Mouse (Mus musculus) CD4-positive, CD25-positive, alpha-beta regulatory T cell, adult 2 months (primary cell): ENCODE data around the gene Mogat2.
A peak's percentile ranks its signal among the peaks of the same experiment; 100 is the strongest.

ENCODE experiments used
- DNase-seq: peaks from one replicate; pipeline ENCODE4 v3.0.0-alpha.2; 2012; ENCODE audit warnings: low read depth, low spot score

The Mogat2 gene

GRCm38 (mm10) chr7:99194511-99194910 lies 43.9 kb downstream of the Mogat2 start:
- no peak for DNase-seq

GRCm38 (mm10) chr7:99193926-99194325 lies 44.5 kb downstream of the Mogat2 start:
- no peak for DNase-seq

DNA sequence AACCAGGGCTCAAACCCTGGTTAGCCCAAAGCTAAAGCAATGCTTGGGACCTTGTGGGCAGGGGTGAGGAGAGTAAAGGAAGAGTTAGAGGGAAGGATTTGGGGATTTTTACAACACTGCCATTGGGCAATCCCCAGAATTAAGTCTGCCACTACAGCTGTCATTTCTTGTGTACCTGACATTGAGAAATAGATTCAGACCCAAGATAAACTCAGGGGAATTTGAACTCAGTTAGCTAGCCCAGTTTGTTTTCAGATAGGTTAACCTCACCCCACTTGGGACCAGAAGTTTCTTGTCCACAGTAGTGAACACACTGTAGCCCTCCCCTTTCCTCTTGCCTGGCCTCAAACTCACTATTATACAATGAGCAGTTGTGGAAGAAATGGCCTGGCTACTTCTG lies 47.0 kb downstream of the Mogat2 start:
- DNase-seq = peak; percentile 37

- DNase-seq = peak; percentile 76
Measured at GRCm38 (mm10) chr7:99189885-99190284, 48.5 kb downstream of the Mogat2 start.

DNA sequence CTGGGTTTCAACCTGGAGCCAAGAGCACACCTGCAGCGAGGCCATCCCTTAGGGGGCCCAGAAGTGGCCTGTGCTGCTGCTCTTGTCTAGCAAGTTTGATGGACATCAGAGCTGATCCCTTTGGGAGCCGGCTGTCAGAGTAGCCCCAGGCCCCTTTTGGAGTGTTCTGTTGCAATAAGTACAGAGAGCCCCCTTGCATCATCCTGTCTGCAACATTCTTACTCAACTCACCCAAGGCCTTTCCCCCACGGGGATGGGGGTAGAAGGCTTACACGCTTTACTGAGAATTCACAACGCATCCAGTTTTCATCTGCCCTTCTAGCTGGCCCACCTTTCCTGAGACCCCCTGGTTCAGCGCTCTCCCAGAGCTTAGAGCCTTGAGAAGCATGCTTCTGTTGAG lies 49.8 kb downstream of the Mogat2 start:
- DNase-seq = no peak

DNA sequence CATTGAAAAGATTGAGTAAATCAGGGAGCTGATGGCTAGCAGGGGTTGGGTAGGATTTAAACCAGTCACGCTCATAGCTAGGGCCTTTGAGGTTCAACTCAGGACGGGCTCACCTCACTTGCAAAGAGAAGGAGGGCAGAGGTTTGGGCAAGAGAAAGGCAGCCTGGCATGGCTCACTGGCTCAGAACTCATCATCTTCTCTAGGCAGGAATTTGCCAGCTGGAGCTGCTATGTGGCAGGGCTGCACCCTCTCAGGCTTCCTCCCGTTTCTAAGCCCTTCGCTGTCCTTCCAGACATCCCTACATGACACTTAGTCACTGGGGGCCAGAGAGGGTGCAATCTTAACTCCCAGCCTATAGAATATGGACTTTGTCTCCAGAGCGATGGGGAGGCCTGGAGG lies 51.0 kb downstream of the Mogat2 start:
- no peak for DNase-seq

DNA sequence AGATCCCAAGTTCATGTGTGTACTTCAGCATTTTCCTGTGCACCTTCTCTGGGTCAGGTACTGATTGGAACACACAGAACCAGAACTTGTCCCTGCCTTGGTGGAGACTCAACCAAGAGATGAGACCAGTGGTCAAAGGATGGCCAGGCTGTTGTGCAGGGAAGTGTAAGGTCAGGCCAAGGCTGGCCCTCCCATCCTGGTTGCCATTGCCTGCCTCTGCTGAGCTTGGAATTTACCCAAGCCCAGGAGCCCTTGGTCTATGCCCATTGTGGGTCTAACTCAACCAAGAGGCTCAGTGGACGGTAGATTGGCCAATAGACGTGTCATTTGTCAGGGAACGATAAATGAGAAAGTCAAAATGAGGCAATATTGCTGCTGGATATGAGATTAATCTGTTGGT lies 53.0 kb downstream of the Mogat2 start:
- no peak for DNase-seq

DNA sequence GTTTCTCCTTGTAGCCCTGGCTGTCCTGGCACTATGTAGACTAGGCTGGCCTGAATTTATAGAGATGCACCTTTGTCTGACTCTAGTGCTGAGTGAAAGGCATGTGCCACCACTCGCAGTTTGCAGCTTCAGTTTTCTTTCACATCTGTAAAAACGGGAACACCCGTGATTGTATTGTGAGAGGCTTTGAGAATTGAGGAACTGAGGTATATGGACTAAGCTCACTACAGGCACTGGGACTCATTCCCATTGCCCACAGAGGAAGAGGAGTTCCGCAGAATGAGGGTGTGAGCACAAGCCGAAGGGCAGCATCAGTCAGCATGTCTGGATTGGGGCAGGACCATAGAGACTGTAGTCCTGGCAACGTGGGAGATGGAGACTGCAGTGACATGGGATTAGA lies 54.7 kb downstream of the Mogat2 start:
- no peak for DNase-seq

DNA sequence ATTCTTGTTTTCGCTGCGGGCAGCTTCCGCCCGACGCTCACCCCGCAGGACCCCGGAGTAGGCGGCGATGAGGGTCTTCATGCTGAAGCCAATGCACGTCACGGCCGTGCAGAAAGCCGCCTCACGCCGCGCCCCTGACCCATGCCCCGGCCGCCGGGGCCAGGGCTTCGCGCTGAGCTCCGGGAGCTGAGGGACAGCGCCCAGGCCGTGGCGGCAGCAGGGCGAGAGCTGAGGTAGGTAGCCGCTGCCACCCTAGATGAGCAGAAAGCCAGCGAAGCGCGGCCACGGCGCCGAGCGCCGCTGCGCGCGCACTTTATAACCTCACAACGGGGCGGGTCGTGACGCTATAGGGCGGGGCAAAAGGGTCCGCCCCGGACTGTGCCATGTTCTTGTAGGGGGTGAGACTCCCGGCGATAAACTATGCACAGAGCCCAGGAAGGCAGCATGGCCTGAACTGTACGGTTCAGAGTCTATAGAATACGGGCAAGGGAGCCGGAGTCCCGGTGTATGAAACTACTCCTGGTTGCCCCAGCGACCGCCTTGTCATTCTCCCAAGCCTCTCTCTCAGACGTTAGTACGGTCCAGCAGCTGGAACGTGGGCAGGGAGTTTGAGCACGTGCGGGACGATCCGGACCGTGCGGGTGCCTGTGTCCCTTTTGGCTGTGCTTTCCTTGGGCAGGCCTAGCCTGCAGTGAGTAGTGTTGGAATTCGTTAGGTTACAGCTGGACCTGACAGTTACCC lies 55.8 kb downstream of the Mogat2 start, which contains the start of gene Dgat2:
TSS of gene Dgat2 (minus strand) at position 288 of the 741 bp plus-strand sequence.
- DNase-seq = peak; percentile 94

DNA sequence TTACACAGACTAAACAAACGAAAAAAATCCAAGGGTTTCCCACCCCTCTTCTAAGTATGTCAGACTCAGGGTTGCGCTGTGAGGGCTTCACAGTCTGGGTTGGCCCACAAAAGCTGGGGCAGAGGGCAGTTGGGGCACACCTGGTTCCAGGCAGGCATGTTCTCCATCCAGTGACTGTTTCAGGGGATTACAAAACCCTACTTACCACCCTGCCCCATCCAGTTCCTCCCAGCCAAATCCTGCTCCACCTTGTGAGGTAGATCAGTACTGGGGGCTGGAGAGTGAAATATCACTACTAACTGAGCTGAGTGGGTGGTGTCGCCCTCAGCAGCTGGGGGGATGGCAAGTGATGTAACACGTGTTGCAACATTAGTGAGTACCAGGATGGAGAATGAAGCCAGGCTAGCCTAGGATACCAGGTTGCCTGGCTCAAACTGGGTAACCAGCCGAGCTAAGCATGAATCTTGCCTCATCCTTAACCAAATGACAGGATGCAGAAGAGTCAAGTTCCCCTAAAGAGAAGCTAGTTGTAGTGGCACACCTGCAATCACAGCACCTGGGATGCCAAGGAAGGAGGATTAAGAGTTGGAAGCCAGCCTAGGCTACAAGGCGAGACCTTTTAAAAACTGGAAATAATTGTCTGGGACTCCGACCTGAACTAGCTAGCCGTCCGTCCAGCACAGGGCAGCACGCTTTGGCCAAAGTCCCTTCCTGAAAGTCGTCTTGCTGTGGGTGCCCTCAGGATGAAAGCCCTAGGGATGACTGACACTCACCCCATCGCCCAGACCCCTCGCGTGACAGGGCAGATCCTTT lies 56.6 kb downstream of the Mogat2 start:
- DNase-seq = peak; percentile 28

DNA sequence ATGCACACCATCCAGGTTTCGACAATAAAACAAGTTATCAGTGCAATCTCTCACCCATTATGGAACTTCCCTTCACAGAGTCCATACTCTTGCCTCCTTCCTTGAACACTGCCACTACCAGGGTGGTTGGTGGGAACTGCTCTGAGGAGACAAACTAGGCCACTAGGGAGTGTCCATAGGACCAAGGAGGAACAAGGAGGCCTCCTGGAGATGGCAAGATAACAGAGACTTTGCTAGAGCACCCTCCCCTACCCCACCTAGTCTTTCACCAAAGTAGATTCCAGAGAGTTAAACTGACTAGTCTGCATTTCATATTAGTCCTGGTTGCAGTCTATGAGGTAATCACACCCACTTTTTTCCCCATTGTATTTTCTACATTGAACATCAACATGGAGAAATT lies 58.3 kb downstream of the Mogat2 start:
- DNase-seq = no peak

DNA sequence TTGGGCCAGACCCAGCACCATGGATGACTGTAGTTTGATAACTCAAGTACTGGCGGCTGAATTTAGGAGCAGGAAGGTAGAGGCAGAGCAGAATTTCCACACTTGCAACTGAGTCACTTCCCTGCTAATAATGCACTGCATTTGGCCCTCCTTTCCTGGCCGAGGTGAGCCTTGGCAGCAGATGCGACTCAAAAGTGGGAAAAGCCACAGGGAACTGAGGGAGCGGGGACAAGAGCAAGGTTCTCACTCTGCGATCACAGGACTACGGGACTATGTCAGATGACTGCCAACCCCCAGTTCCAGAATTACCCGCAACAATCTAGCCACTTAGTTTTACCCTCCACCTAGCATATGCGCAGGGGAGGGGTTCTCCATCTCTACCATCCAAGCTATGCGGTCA lies 59.1 kb downstream of the Mogat2 start:
- no peak for DNase-seq

- DNase-seq = no peak
Measured at GRCm38 (mm10) chr7:99177386-99177785, 61.0 kb downstream of the Mogat2 start.

DNA sequence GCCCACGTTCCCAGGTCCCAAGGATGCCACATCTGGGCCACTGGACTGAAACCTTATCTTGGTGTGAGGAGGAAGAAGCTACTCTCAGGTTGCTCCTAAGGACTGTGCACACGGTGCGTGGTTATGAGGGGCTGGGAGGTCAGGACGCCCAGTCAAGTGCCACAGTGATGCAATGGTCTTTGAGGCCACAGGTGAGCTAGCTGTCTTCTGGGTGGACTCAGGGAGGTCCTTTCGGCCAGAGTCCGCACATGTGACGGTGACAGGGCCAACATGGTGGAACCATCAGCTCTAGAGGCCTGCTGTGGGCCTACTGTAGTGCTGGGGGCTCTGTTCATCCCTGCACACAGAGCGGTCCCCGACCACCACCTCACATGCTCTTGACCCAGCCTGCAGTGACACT lies 62.8 kb downstream of the Mogat2 start:
- DNase-seq = no peak

DNA sequence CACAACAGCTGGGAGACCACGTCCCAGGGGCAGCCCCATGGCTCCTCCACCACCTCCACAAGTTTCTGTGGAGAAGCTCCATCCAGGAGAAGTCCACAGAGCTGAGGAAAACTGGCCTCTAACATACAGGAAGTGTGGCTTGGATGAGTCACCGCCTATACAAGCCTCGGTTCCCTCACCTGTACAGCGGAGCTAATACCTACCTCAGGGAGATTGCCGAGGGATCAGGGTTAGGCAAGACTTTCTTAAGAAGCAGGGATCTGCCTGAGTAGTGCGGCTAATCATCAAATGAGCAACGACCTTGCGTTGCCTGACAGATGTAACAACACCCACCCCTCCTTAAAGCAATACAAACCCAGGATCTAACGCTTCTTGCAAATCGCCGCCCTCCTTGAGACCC lies 63.3 kb downstream of the Mogat2 start:
- DNase-seq = no peak

- no peak for DNase-seq
Measured at GRCm38 (mm10) chr7:99174006-99174405, 64.4 kb downstream of the Mogat2 start.

- no peak for DNase-seq
Measured at GRCm38 (mm10) chr7:99172898-99173297, 65.5 kb downstream of the Mogat2 start.

DNA sequence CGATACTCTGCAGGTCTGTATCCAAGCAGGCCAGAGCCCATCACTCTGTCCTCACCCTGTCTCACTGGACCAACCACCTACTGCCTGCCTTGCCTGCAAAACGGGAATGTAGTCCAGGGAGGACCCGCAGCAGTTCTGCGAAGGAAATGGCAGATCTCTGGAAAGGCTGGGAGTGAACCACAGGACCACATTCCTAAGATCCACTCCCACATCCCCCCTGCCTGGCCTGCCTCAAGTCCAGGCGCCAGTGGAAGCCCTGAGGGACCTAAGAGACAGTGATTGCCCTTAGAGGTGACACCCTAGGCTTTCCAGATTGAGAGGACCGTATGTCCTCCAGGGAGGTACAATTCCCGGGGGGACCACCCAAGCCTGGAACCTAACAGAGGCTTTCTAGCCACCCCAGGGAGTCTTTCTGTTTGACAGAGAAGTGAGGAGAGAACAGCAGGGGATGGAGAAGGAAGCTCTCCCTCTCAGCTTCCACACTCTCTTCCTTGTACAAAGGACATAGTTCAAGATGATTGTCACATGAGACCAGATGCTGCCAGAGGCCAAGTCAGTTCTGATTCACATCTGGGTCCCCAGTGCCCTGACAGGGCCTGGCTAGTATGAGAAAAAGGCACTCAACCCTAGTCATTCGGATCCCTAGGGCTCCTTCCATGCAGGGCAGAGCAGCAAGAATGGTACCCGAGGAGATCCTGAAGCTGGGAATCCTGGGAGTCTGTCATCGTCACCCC lies 66.5 kb downstream of the Mogat2 start:
- DNase-seq = no peak

GRCm38 (mm10) chr7:99170519-99170918 lies 67.9 kb downstream of the Mogat2 start:
- DNase-seq = no peak

GRCm38 (mm10) chr7:99169717-99170403 lies 68.6 kb downstream of the Mogat2 start:
- no peak for DNase-seq
